In the genomic region with DNA sequence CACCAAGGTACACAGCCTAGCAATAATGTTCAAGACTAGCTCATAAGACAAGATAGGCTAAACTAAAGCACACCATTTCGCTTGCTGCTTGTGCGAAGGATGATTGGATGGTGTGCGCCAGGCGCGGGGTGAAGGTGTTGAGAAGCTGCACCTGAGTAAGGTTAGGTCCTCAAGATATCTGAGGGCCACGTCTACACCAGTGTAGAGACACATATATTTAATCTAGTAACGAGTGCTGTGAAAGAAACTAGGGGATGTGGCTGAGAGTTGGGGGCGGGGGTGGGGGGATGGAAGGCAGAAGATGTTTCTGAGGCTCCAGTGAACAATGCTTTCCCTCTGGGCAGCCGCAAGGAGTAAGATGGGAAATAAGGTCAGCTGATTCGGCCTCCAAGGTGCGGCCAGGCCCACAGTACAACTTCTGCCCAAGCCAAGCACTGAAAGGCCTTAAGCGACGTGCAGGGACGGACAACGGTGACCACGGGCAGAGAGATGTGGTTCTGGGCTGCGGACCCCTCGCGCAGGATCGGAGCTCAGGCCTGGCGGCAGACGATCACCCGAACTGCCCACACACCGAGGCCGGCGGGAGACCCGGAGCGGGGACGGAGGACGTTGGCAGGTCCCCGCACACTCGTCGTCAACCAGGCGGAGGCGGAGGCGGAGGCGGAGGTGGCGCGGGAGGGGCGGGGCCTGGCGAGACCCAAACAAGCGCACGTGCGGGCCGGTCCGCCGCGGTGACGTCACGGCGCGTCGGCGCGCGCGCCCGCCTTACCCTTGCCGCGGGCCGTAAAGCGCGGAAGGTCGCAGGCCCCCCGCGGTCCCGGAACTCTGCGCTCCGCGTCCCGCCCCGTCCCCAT, we compare ENCODE assay signal across 7 mouse cellular contexts. TPM values are rescaled to one million over a fixed set of nuclear protein-coding genes. Genes with fewer than 3 reads are reported as not detected.
A peak's percentile ranks its signal among the peaks of the same experiment; 100 is the strongest.
DNase-seq lines count a peak whose midpoint lies in the region; ATAC-seq lines count a peak whose summit lies in the region.

Gene Pdpr (plus strand): TSS at position 766 of the 854 bp plus-strand sequence.

- peak; percentile 96 for DNase-seq in adrenal gland, postnatal 10 days
- peak; percentile 94 for DNase-seq in embryonic facial prominence, embryonic 10.5 days (ENCODE audit: low spot score)
- DNase-seq in kidney, adult 11 months: peak; percentile 89
- DNase-seq in limb, embryonic 10.5 days (ENCODE audit: low spot score): peak; percentile 93
- DNase-seq in spleen, adult 12 weeks (ENCODE audit: low spot score): peak; percentile 87

- no peaks in the 10 kb centered on the region for H3K27me3 ChIP-seq in embryonic facial prominence, embryonic 10.5 days (replicated peaks; ENCODE audit: low read depth, poor library complexity, severe bottlenecking)
- no peaks in the 10 kb centered on the region for H3K27me3 ChIP-seq in limb, embryonic 10.5 days (ENCODE audit: low read depth, poor library complexity, severe bottlenecking)
- no peaks in the 10 kb centered on the region for H3K27me3 ChIP-seq in midbrain, embryonic 13.5 days

- 4% methylated on average over 72 of the region's 72 CpGs for WGBS in embryonic facial prominence, embryonic 10.5 days
- WGBS in limb, embryonic 10.5 days: 6% methylated on average over 54 of the region's 72 CpGs
- WGBS in midbrain, embryonic 13.5 days: 5% methylated on average over 72 of the region's 72 CpGs

- peak within 1 kb of the TSS; percentile 73 for H3K4me3 ChIP-seq in embryonic facial prominence, embryonic 10.5 days
- peak within 1 kb of the TSS; percentile 69 for H3K4me3 ChIP-seq in limb, embryonic 10.5 days
- peak within 1 kb of the TSS; percentile 66 for H3K4me3 ChIP-seq in midbrain, embryonic 13.5 days (replicated peaks)

- peak within 1 kb of the TSS; percentile 77 for H3K9ac ChIP-seq in midbrain, embryonic 13.5 days (replicated peaks)

- no peaks in the 10 kb centered on the region for H3K36me3 ChIP-seq in embryonic facial prominence, embryonic 10.5 days (replicated peaks)
- H3K36me3 ChIP-seq in limb, embryonic 10.5 days: no peaks in the 10 kb centered on the region
- no peaks in the 10 kb centered on the region for H3K36me3 ChIP-seq in midbrain, embryonic 13.5 days

- H3K4me2 ChIP-seq in midbrain, embryonic 13.5 days (replicated peaks): peak within 1 kb of the TSS; percentile 83

- H3K9me3 ChIP-seq in embryonic facial prominence, embryonic 10.5 days: no peaks in the 10 kb centered on the region
- H3K9me3 ChIP-seq in limb, embryonic 10.5 days (replicated peaks): no peaks in the 10 kb centered on the region
- no peaks in the 10 kb centered on the region for H3K9me3 ChIP-seq in midbrain, embryonic 13.5 days

- H3K27ac ChIP-seq in embryonic facial prominence, embryonic 10.5 days (replicated peaks): peak within 1 kb of the TSS; percentile 72
- H3K27ac ChIP-seq in limb, embryonic 10.5 days: peak within 1 kb of the TSS; percentile 61
- peak within 1 kb of the TSS; percentile 72 for H3K27ac ChIP-seq in midbrain, embryonic 13.5 days

- peaks cover 14% of the 10 kb centered on the region for H3K4me1 ChIP-seq in embryonic facial prominence, embryonic 10.5 days
- H3K4me1 ChIP-seq in limb, embryonic 10.5 days: peaks cover 12% of the 10 kb centered on the region
- H3K4me1 ChIP-seq in midbrain, embryonic 13.5 days (replicated peaks): peaks cover 14% of the 10 kb centered on the region

- peak; percentile 86 for ATAC-seq in granulocyte monocyte progenitor cell, adult 5-6 weeks (replicated peaks; ENCODE audit: poor library complexity, severe bottlenecking)
- peak; percentile 93 for ATAC-seq in midbrain, embryonic 13.5 days

RNA-seq across cellular contexts. Expression of gene Pdpr, which starts in this region (rescaled TPM):
- 10 to 100 TPM; 42.0 to 56.4 TPM for total RNA-seq in adrenal gland, postnatal 10 days (2021)
- polyA plus RNA-seq in embryonic facial prominence, embryonic 10.5 days (2016; fragmentation: Nextera tagmentation; extraction: Ambion mirVana): 10.8 and 11.5 TPM in 2 replicates
- 11.5 and 15.4 TPM in 2 replicates for total RNA-seq in granulocyte monocyte progenitor cell, adult 5-6 weeks (2014; fragmentation: Nextera tagmentation)
- total RNA-seq in granulocyte monocyte progenitor cell, adult 5-6 weeks (2017): 16.9 and 18.5 TPM in 2 replicates
- 10.2 and 13.3 TPM in 2 replicates for polyA plus RNA-seq in limb, embryonic 10.5 days (2016; fragmentation: Nextera tagmentation; extraction: Ambion mirVana)
- 10.4 and 11.0 TPM in 2 replicates for polyA plus RNA-seq in midbrain, embryonic 13.5 days (2015; fragmentation: Nextera tagmentation; extraction: Ambion mirVana)

Comparison
In these comparisons a context has a peak if more than half of its experiments do, and no peak if none do; other contexts are left out.
1. Peak in every context shown above with its lines: DNase-seq, ATAC-seq, H3K4me3 ChIP-seq and H3K27ac ChIP-seq.